Mouse (Mus musculus) WW6 (cell line): ENCODE measurements around the gene Id1.

Experiments
- DNase-seq: peaks from one replicate; pipeline ENCODE4 v3.0.0-alpha.2; 2013; ENCODE audit warnings: low read depth, low spot score

Id1 gene

DNA sequence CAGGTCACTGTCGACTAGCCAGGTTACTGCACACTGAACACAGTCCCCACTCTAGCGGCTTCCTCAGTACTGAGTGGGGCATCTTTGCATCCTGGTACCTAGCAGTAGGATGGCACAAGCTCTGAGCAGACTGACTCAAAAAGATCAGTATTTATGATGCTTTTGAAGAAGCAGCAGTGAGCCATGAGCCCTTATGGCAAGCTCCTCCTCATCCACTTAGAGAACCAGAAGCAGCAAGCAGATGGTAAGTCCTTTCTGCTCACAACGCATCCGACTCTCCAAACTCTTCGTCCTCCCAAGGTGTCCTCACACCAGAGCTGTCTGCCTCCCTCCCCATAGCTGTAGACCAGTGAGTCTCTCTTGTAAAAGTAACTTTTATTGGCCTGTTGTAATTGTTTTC, 47.2 kb downstream of the Id1 start:
- no peak for DNase-seq

DNA sequence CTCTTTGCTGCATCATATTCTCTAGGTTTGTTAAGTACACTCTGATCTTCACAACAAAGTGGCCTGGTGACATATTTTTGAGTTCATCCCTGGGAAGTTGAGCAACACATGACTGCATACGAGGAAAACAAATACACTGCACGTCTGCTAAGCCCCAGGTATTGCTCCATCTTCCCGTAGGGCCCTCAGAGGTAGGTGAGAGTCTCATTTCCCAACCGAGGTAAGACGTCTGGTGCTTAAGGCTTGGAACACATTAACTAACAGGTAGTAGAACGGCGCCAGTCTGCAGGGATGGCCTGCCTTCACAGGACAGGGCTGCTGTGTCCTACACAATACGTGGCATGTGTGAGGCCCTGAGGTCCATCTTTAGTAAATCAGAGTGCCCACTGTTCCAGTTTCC, 48.6 kb downstream of the Id1 start:
- DNase-seq, result no peak

- no peak for DNase-seq
These were observed 49.6 kb downstream of the Id1 start for GRCm38 (mm10) chr2:152785446-152786350.
